Mouse (Mus musculus) CH12.LX (cell line): ENCODE measurements around the gene Npas3. TPM values are rescaled to one million over a fixed set of nuclear protein-coding genes. Genes with fewer than 3 reads are reported as not detected.

Source experiments
- DNase-seq: peaks from one replicate; pipeline ENCODE4 v3.0.0-alpha.2; 2013; ENCODE audit errors: extremely low read depth
- H3K27ac ChIP-seq: 2 replicates; pipeline ENCODE4 v1.5.1; 2012; ENCODE audit warnings: low read depth, mild to moderate bottlenecking, control low read depth, moderate library complexity; ENCODE audit not compliant: insufficient read depth
- H3K27me3 ChIP-seq: replicated peaks from 2 replicates; pipeline ENCODE3; 2012; ENCODE audit warnings: inconsistent platforms
- H3K36me3 ChIP-seq, 2 experiments: replicated peaks in 1 of 2; 2 replicates each; pipeline versions ENCODE3 to v1.6.1; 2012; ENCODE audit warnings: inconsistent platforms in 1 of 2, low read length in 1 of 2, mild to moderate bottlenecking in 1 of 2, mixed read lengths in 1 of 2, moderate library complexity in 1 of 2; ENCODE audit not compliant: control insufficient read depth in 1 of 2, insufficient read depth in 1 of 2
- H3K4me1 ChIP-seq, 2 experiments: 2 replicates each; pipeline ENCODE4 v1.6.1; 2012; ENCODE audit warnings: inconsistent platforms in 1 of 2, moderate library complexity in 1 of 2; ENCODE audit not compliant: insufficient read depth in 2 of 2, control insufficient read depth in 1 of 2
- H3K4me2 ChIP-seq: 2 replicates; pipeline ENCODE4 v1.6.1; 2012; ENCODE audit warnings: low read depth, mild to moderate bottlenecking, control low read depth; ENCODE audit not compliant: poor library complexity, insufficient read depth, severe bottlenecking
- H3K4me3 ChIP-seq, 3 experiments: fragments of 150-350 bp in 1 of 3; sonication (generic) in 1 of 3; replicated peaks in 1 of 3; 2 replicates each; pipeline versions ENCODE3 to v1.5.1; 2011 to 2012; ENCODE audit warnings: low read depth in 2 of 3, low read length in 2 of 3, mild to moderate bottlenecking in 2 of 3, moderate library complexity in 2 of 3, control low read depth in 1 of 3, improper control_type of control experiment in 1 of 3, inconsistent platforms in 1 of 3, mixed read lengths in 1 of 3; ENCODE audit not compliant: poor library complexity in 1 of 3
- H3K79me2 ChIP-seq: replicated peaks from 2 replicates; pipeline ENCODE4 v1.6.1; 2012; ENCODE audit warnings: mild to moderate bottlenecking, moderate library complexity; ENCODE audit not compliant: control insufficient read depth, poor library complexity, insufficient read depth, severe bottlenecking; ENCODE audit errors: extremely low read depth
- H3K9ac ChIP-seq: 2 replicates; pipeline ENCODE4 v1.6.1; 2012; ENCODE audit warnings: low read depth, mild to moderate bottlenecking, control low read depth, moderate library complexity; ENCODE audit not compliant: insufficient read depth
- H3K9me3 ChIP-seq: replicated peaks from 2 replicates; pipeline ENCODE3; 2012; ENCODE audit warnings: low read length, inconsistent platforms, mixed read lengths
- CHD2 ChIP-seq: IDR thresholded peaks from 2 replicates; pipeline ENCODE4 v1.6.1; 2011; ENCODE audit warnings: low read length, improper control_type of control experiment
- GABPA ChIP-seq: IDR thresholded peaks from 2 replicates; pipeline ENCODE4 v1.6.1; 2012; ENCODE audit warnings: low read depth, low read length, improper control_type of control experiment, inconsistent platforms; ENCODE audit not compliant: insufficient replicate concordance
- JUN ChIP-seq: IDR thresholded peaks from 2 replicates; pipeline ENCODE4 v1.6.1; 2011; ENCODE audit warnings: low read depth, mild to moderate bottlenecking, low read length, improper control_type of control experiment, moderate library complexity; ENCODE audit not compliant: insufficient read depth
- MAZ ChIP-seq: IDR thresholded peaks from 2 replicates; pipeline ENCODE4 v1.6.1; 2012; ENCODE audit warnings: low read depth, mild to moderate bottlenecking, inconsistent platforms, low read length, improper control_type of control experiment, moderate library complexity
- MEF2A ChIP-seq: IDR thresholded peaks from 2 replicates; pipeline ENCODE4 v1.6.1; 2014; ENCODE audit warnings: low read depth, mild to moderate bottlenecking, inconsistent platforms, low read length, improper control_type of control experiment, borderline replicate concordance
- MYC ChIP-seq: IDR thresholded peaks from 2 replicates; pipeline ENCODE4 v1.6.1; 2011; ENCODE audit warnings: low read depth, mild to moderate bottlenecking, improper control_type of control experiment, low read length
- NRF1 ChIP-seq: IDR thresholded peaks from 2 replicates; pipeline ENCODE4 v1.6.1; 2014; ENCODE audit warnings: low read depth, mild to moderate bottlenecking, inconsistent platforms, low read length, improper control_type of control experiment, moderate library complexity
- PAX5 ChIP-seq: IDR thresholded peaks from 2 replicates; pipeline ENCODE4 v1.6.1; 2012; ENCODE audit warnings: low read length, inconsistent platforms, mixed read lengths
- POLR2A ChIP-seq: IDR thresholded peaks from 2 replicates; pipeline ENCODE4 v1.6.1; 2011; ENCODE audit warnings: low read depth, mild to moderate bottlenecking, improper control_type of control experiment, low read length
- POLR2AphosphoS2 ChIP-seq: IDR thresholded peaks from 2 replicates; pipeline ENCODE4 v1.6.1; 2011; ENCODE audit warnings: low read depth, low read length, improper control_type of control experiment
- RAD21 ChIP-seq: IDR thresholded peaks from 2 replicates; pipeline ENCODE4 v1.6.1; 2011; ENCODE audit warnings: low read depth, mild to moderate bottlenecking, low read length, improper control_type of control experiment, moderate library complexity
- SIN3A ChIP-seq: IDR thresholded peaks from 2 replicates; pipeline ENCODE4 v1.6.1; 2012; ENCODE audit warnings: low read length, improper control_type of control experiment, inconsistent platforms
- SMC3 ChIP-seq: IDR thresholded peaks from 2 replicates; pipeline ENCODE4 v1.6.1; 2011; ENCODE audit warnings: low read depth, low read length, improper control_type of control experiment
- TBP ChIP-seq: conservative IDR thresholded peaks from 2 replicates; pipeline ENCODE4 v1.6.1; 2011; ENCODE audit warnings: low read depth, low read length, improper control_type of control experiment
- UBTF ChIP-seq: IDR thresholded peaks from 2 replicates; pipeline ENCODE4 v1.6.1; 2012; ENCODE audit warnings: low read depth, mild to moderate bottlenecking, inconsistent platforms, low read length, improper control_type of control experiment, moderate library complexity
- USF2 ChIP-seq: conservative IDR thresholded peaks from 2 replicates; pipeline ENCODE4 v1.6.1; 2011; ENCODE audit warnings: low read depth, low read length, improper control_type of control experiment
- ZC3H11A ChIP-seq: IDR thresholded peaks from 2 replicates; pipeline ENCODE4 v1.6.1; 2012; ENCODE audit warnings: low read depth, mild to moderate bottlenecking, inconsistent platforms, low read length, improper control_type of control experiment
- ZMIZ1 ChIP-seq: IDR thresholded peaks from 2 replicates; pipeline ENCODE4 v1.6.1; 2012; ENCODE audit warnings: low read depth, mild to moderate bottlenecking, inconsistent platforms, low read length, improper control_type of control experiment
- ZNF384 ChIP-seq: IDR thresholded peaks from 2 replicates; pipeline ENCODE4 v1.6.1; 2012; ENCODE audit warnings: low read depth, low read length, improper control_type of control experiment, inconsistent platforms
- dilution Hi-C: fragments of 300-500 bp; cut with MboI; formaldehyde crosslinking; loops from 2 replicates; pipeline ENCODE4 v1.14.3; 2020; ENCODE audit warnings: low sequenced_read_pairs; ENCODE audit not compliant: extremely low pct_unique_long_range_greater_than_20kb, extremely low pct_ligation_motif_present
- in situ Hi-C: fragments of 300-500 bp; cut with MboI; formaldehyde crosslinking; loops from 3 replicates; pipeline ENCODE4 v1.14.3; 2019; ENCODE audit warnings: low sequenced_read_pairs, low pct_ligation_motif_present, low pct_unique_long_range_greater_than_20kb, mixed read lengths
- polyA plus RNA-seq: library from polyadenylated mRNA; unstranded; fragments of >175 nt; gene quantifications from 2 replicates; pipeline ENCODE4 v1.2.1, GENCODE M21; 2012; ENCODE audit warnings: low read depth; ENCODE audit not compliant: insufficient read length
- total RNA-seq, 2 experiments: library from RNA; depleted of rRNA; stranded (reverse); fragments of 300-350 nt in 1 of 2; fragments of >200 nt in 1 of 2; gene quantifications; 2 replicates each; pipeline ENCODE4 v1.2.3; 2012 to 2014

Npas3 gene
- total and polyA plus RNA-seq, 3 experiments: 0.13 TPM; not detected in 1

DNA sequence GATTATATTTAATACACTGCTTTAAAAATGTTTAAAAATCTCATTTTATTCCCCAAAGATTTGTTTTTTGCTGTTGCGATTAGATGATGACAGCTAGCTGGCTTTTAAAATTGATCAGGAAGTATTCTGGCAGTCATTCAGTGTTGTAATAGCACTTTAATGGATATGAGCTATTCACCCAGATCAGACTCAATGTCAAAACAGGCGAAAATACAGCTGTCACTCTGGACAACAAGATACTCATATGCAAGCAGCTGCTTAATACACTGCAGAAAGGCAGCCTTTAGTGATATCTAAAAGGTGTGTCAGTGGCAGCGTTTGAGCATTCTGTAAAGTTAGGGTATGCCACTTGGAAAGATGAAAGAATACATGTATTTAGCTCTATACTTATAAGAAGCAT is 83.3 kb downstream of the Npas3 start:
- in situ Hi-C loops: no loop called here
- dilution Hi-C loops: no loop called here

DNA sequence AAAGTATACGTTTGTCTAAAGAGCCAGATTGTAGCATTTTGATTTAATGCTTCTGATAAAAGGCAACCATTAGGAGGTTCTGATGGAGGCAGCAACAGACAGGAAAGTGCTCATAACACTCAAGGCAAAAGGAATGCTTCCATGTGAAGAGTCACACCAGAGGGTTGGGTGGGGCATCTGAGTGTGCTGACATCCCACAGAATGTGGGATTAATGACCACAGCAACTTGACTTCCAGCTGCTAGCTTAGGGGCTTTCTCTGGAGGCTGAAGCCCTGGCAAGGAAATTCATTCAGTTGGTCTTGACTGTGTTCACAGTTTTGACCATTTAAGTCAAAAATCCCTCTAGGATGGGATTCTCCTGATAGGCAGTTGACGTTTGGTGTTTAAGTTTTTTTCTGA is 84.8 kb downstream of the Npas3 start:
- no peak for DNase-seq
- in situ Hi-C loops: no loop called here
- H3K4me1 ChIP-seq: no peaks in the 10 kb centered on the region

More for the DNA sequence above, 83.3 kb downstream of the Npas3 start:
- H3K4me3 ChIP-seq: no peak overlapping the region
- no peaks in the 10 kb centered on the region for H3K36me3 ChIP-seq
- H3K4me2 ChIP-seq: no peak overlapping the region
- H3K9me3 ChIP-seq: no peaks in the 10 kb centered on the region
- H3K4me1 ChIP-seq: no peaks in the 10 kb centered on the region
- TF ChIP-seq UBTF: no peak
- no peak for TF ChIP-seq RAD21
- no peak for TF ChIP-seq TBP
- no peak for TF ChIP-seq SMC3
- no peak for TF ChIP-seq GABPA
- no peak for TF ChIP-seq NRF1
- TF ChIP-seq, all 38 proteins: peak for 0
- no peak for DNase-seq
- no peak overlapping the region for H3K9ac ChIP-seq
- H3K27ac ChIP-seq: no peak overlapping the region
- H3K79me2 ChIP-seq: no peaks in the 10 kb centered on the region
- H3K27me3 ChIP-seq: no peaks in the 10 kb centered on the region

DNA sequence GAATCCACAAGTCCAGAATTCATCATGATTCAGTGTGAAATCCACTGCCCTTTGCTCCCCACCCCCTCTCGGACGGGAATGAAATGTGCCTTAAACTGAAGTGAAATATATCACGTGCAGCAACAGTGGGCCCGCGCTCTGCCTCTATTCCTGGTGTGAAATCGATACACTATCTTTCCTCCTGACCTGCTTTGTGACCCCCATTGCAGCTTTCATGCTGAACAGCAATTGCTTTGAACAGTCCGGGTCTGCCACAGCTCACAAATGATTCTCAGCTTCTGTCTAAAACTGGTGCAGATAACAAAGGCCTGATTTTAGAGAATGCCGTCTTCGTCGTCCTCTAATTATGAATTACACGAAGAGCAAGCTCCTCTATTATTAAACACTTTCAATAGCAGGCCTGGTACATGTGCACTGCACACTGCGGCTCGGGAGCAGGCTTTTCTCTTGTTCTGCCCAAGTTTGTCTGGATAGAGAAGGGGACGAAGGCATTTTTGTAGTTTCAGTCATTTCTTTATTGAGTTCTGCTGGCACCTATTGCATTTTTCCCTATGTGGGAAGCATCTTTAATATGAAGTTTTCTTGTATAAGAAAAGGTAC is 90.0 kb downstream of the Npas3 start:
- dilution Hi-C loops: no loop called here
- DNase-seq: no peak
- H3K27me3 ChIP-seq: no peaks in the 10 kb centered on the region
- H3K4me3 ChIP-seq: no peak overlapping the region
- H3K79me2 ChIP-seq: no peaks in the 10 kb centered on the region
- no peak overlapping the region for H3K9ac ChIP-seq
- H3K4me2 ChIP-seq: no peak overlapping the region
- no peaks in the 10 kb centered on the region for H3K9me3 ChIP-seq
- TF ChIP-seq POLR2AphosphoS2 (no peak), JUN (no peak), MAZ (no peak), POLR2A (no peak), TBP (no peak), PAX5 (no peak), ZC3H11A (no peak), USF2 (no peak), NRF1 (no peak), SMC3 (no peak), SIN3A (no peak)
- no peaks in the 10 kb centered on the region for H3K36me3 ChIP-seq
- H3K27ac ChIP-seq: no peak overlapping the region
- no peaks in the 10 kb centered on the region for H3K4me1 ChIP-seq
- in situ Hi-C loops: no loop called here

More for the DNA sequence above, 84.8 kb downstream of the Npas3 start:
- no peaks in the 10 kb centered on the region for H3K9me3 ChIP-seq
- H3K27ac ChIP-seq: no peak overlapping the region
- no peaks in the 10 kb centered on the region for H3K27me3 ChIP-seq
- no peak overlapping the region for H3K4me2 ChIP-seq
- H3K36me3 ChIP-seq: no peaks in the 10 kb centered on the region
- dilution Hi-C loops: no loop called here
- H3K4me3 ChIP-seq: no peak overlapping the region
- TF ChIP-seq MEF2A (no peak), TBP (no peak), MYC (no peak), ZNF384 (no peak), ZMIZ1 (no peak), CHD2 (no peak)
- H3K79me2 ChIP-seq: no peaks in the 10 kb centered on the region
- H3K9ac ChIP-seq: no peak overlapping the region
